Mouse (Mus musculus) heart, postnatal 0 days (tissue): ENCODE measurements around the gene Robo1.

Source experiments
- CTCF ChIP-seq: IDR thresholded peaks from 2 replicates; pipeline ENCODE4 v1.5.1; 2016; ENCODE audit warnings: antibody characterized with exemption, control low read depth, low read depth
- EP300 ChIP-seq: IDR thresholded peaks from 2 replicates; pipeline ENCODE4 v1.6.1; 2016; ENCODE audit warnings: antibody characterized with exemption, low read depth

DNA sequence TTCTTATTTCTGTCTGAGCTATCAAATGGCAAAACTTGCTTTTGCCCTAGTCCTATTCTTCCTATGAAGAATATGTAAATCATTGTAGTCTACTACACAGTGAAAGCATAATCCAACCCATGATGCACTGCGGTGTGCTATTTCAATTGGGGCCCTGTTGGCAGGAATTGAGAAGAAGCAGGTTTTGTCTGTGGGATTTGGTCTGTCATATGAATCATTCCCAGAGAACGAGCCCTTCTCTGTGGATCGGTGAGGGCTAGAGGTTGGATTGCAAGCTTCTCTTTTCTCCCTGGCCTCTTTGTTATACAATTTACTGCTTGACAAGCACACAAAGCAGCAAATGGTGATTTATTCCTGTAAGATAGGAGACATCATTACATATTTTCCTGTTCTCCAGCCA is 85.4 kb downstream of the Robo1 start:
- TF ChIP-seq CTCF (no peak), EP300 (no peak)
